Mouse (Mus musculus) liver (tissue): ENCODE data around the gene C2cd5.
"Not testable (repeated sequence)": the region's sequence is repeated elsewhere in the genome, so short reads cannot be mapped to it uniquely, and the experiment has no call there.

Experiments used
- DNase-seq: peaks from one replicate; pipeline ENCODE4 v3.0.0-alpha.2; 2020; ENCODE audit warnings: mixed read lengths

C2cd5 gene

GRCm38 (mm10) chr6:143005209-143005608, 94.7 kb downstream of the C2cd5 start:
- DNase-seq = not testable (repeated sequence)

DNA sequence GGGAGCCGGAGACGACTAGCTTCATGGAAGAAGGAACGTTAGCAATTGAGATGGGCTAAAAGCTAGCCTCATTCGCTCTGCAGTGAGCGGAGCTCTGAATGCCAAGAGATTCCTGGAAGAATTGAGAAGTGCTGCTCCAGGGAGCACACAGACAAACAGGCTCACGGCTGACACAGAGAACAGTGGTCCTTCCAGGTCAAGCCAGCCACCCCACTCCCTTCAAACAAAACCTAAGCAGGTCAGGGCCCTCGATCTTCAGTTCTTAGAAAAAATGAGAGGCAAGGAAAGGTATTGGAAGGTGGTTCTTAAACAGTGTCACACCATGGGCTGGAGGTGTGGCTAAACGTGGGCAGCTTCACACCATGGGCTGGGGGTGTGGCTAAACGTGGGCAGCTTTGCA, 95.1 kb downstream of the C2cd5 start:
- no peak for DNase-seq

- DNase-seq = no peak
Measured at GRCm38 (mm10) chr6:142998221-142998999, 101.5 kb downstream of the C2cd5 start.

- no peak for DNase-seq
Measured at GRCm38 (mm10) chr6:142996887-142997286, 103.1 kb downstream of the C2cd5 start.

- DNase-seq = no peak
Measured at GRCm38 (mm10) chr6:142995567-142995966, 104.4 kb downstream of the C2cd5 start.

DNA sequence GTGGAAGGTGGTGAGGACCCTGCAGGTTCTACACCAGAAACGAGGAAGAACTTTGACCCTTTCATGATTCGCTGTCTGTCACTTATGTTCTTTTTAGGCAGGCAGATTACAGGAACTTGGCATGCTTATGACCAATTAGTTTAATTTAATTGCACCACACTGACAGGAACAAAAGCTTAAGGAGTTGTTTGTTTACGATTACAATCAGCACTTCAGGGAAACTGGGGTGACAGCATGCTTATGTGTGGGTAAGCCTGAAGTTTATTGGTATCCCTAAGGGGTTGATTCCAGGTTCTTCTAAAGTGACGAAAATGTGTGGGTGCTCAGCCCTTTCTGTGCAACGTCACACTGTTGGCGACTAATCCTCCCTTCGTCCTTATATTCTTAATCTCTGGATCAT, 105.1 kb downstream of the C2cd5 start:
- no peak for DNase-seq

DNA sequence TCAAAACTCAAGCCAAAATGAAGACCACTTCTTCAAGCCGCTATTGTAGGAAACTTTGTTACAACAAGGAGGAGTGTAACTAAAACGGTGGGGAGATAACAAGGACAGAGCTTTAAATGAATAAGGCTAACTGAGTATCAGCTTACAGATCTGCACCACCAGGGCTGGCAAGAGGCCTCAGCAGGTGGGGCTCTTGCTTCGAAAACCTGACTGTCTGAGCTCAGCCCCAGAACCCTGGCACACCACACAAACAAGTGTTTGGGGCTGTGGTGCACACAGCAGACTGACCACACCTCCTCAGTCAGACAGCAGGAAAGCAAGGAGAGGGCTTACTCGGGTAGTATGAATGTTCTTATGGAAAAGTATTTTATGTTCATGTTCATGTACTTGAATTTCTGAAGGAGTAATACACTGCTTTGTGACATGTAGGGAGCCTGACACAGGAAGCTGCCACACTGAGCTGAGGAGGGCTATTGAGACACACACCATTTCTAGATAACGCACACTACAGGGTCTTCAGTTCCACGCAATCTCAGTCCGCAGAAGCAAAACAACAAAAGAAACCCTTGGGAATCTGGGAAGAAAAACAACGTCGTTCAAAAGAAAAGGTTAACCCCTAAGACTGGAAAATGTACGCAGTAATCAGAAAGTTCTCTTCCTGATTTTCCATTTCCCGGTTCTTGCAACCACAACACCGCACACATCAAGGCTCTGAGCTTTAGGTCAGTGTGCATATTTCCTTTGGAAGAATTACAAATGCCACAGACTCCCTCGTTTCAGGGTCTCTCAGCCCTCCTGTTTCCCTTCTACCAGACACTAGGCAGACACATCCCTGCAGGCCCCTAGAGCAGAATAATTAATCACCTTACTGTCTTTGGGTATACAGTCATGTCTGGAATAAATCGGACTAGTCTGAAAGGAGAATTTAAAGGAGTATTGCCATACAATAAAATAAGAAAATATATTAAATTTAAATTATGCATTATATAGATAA, 105.9 kb downstream of the C2cd5 start:
- no peak for DNase-seq

DNA sequence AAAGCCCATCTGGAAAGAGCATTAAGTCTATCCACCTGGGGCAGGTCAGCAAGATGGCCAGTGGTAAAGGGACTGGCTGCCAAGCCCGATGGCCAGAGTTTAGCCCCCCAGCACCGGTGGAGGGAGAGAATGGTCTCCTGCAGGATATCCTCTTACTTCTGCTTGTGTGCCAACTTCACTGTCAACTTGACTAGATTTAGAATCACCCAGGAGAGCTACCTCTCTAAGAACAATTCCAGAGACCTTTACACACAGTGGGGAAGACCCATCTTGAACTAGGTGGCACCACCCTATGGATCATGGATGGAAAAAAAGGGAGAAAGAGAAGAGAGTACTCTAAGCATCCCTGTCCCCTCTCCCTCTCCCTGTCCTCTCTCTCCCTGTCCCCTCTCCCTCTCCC, 107.0 kb downstream of the C2cd5 start:
- no peak for DNase-seq

- no peak for DNase-seq
Measured at GRCm38 (mm10) chr6:142992099-142992498, 107.8 kb downstream of the C2cd5 start.

GRCm38 (mm10) chr6:142991391-142992059, 108.4 kb downstream of the C2cd5 start:
- DNase-seq = no peak

DNA sequence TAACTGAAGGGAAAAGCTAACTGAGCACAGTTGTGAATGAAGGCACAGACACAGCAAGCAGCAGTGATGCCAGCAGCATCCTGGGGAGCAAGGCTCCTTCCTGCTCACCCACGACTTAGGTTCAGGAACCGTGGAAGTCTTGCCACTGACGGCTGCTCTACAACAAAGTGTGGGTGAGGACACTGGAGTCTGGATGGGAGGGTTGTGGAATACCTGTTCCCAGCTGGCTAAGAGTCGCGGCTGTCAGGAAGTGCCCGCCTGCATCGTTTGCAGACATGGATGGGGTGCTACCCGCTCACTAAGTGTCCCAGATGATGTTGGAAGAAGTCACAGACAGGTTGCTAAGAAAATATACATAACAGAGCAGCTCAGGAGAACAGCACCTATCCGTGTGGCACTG, 109.4 kb downstream of the C2cd5 start:
- DNase-seq = no peak

DNA sequence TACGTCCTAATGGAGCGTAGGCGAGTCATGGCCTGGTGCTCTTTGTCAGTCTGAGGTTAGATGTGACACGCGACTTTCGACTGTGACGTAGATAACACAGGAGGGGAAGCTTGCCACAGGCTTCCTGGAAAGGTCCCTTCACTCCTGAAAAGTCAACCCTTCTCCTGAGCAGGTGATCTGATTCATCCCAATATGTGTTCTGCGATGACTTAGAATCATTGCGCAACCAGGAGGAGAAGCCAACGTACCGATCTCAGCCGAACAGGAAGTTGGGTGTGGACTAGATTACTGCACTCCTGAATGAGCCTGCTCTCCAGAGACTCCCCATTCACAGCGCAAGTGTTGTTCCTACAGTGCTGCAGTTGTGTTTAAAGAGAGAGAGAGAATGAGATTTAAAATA, 110.4 kb downstream of the C2cd5 start:
- no peak for DNase-seq

- DNase-seq = peak; percentile 70
Measured at GRCm38 (mm10) chr6:142988753-142989152, 111.2 kb downstream of the C2cd5 start.

GRCm38 (mm10) chr6:142988231-142988630, 111.7 kb downstream of the C2cd5 start:
- no peak for DNase-seq

DNA sequence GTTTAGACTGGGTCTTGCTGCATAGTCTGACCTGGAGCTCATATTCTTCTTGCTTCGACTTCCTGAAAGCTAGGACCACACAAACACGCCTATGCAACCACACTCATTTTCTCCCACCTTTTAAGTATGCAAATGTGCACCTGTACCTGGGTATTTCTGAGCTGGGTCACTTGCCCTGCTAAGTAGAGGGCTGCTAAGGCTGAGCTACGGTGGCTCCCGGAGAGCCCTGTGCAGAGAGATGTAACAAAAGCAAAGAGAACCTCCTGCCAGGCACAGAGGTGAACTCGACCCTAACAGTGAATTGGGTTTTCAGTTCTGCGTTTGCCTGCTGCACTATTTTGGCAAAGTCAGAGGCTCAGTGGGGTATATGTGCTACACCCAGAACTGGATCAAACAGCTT, 112.3 kb downstream of the C2cd5 start:
- DNase-seq = no peak

DNA sequence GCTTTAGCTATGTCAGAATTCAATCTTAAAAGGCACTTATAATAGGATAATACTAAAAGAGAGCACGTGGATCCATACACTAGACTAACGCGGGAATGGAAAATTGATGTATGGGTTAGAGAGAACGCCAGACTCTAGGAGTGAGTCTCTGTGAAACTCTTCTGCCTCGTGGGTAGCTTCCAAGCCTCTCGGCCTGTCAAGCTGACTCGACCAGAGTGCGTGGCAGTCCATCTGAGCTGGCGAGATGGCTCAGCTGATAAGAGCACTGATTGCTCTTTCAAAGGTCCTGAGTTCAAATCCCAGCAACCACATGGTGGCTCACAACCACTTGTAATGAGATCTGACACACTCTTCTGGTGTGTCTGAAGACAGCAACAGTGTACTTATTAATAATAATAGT, 113.2 kb downstream of the C2cd5 start:
- not testable (repeated sequence) for DNase-seq

- DNase-seq = not testable (repeated sequence)
Measured at GRCm38 (mm10) chr6:142985561-142986238, 114.2 kb downstream of the C2cd5 start.

- DNase-seq = no peak
Measured at GRCm38 (mm10) chr6:142979665-142980660, 120.0 kb downstream of the C2cd5 start.

- DNase-seq = no peak
Measured at GRCm38 (mm10) chr6:142977221-142977620, 122.7 kb downstream of the C2cd5 start.

DNA sequence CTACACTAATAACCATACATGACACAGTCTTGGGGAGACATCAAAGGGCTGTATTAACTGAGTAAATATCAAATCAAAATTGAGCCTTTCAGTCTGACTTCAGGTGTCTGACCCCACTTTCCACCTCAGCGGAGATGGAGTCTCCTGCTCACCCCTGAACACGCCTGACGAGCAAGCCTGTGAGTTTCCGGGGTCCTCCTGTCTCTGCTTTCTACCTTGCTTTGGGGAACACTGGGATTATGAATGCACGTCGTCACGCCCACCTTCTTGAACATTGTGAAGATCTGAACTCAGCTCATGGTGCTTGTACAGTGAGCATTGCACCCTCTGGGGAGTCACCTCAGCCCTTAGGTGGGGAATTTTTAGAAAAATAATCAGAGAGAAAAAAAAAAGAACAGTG, 126.7 kb downstream of the C2cd5 start:
- no peak for DNase-seq

DNA sequence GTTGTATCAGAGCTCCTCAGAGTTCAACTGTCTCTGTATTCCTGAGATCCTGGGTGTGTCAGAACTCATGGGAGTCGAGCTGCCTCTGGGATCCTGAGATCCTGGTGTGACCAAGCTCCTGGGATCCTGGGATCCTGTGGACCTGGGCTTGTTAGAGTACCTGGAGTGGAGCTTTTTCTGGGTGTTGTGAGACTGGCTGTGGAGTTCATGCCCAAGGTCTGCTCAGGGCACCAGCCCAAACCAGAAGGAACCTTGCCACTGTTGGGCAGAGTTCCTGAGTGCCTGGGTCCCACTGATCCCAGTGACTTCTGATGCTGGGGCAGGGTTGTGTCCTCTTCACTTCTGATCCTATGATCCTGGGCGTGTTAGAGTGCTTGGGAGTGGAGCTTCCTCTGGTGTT, 127.7 kb downstream of the C2cd5 start:
- no peak for DNase-seq
